Mouse (Mus musculus) ES-E14 (cell line): Measurements from ENCODE around the gene Bicra.

ENCODE experiments used
- CHD2 ChIP-seq: IDR thresholded peaks from 2 replicates; pipeline ENCODE4 v1.6.1; 2014; ENCODE audit warnings: mild to moderate bottlenecking, low read depth, low read length, inconsistent platforms
- HCFC1 ChIP-seq: IDR thresholded peaks from 2 replicates; pipeline ENCODE4 v1.6.1; 2012; ENCODE audit warnings: low read length, inconsistent platforms, borderline replicate concordance; ENCODE audit not compliant: insufficient read depth
- MAFK ChIP-seq: IDR thresholded peaks from 2 replicates; pipeline ENCODE4 v1.6.1; 2014; ENCODE audit warnings: mild to moderate bottlenecking, low read depth, low read length, inconsistent platforms; ENCODE audit not compliant: insufficient read depth
- ZC3H11A ChIP-seq: IDR thresholded peaks from 2 replicates; pipeline ENCODE4 v1.6.1; 2012; ENCODE audit warnings: low read depth, mild to moderate bottlenecking, inconsistent platforms, low read length, borderline replicate concordance
- ZNF384 ChIP-seq: IDR thresholded peaks from 2 replicates; pipeline ENCODE4 v1.6.1; 2012; ENCODE audit warnings: low read depth, low read length, inconsistent platforms

- no peak for TF ChIP-seq HCFC1
- TF ChIP-seq ZC3H11A = no peak
- TF ChIP-seq CHD2 = no peak
- TF ChIP-seq MAFK = no peak
- TF ChIP-seq ZNF384 = no peak
Measured at GRCm38 (mm10) chr7:15980246-15980645, 67.5 kb downstream of the Bicra start.
